Mouse (Mus musculus) thymus, adult 18-20 months (tissue): Measurements from ENCODE around the gene Mns1.

Experiments used
- DNase-seq, 2 experiments: peaks; one replicate each; pipeline ENCODE4 v3.0.0; 2022; ENCODE audit warnings: mixed read lengths in 2 of 2

The Mns1 gene

DNA sequence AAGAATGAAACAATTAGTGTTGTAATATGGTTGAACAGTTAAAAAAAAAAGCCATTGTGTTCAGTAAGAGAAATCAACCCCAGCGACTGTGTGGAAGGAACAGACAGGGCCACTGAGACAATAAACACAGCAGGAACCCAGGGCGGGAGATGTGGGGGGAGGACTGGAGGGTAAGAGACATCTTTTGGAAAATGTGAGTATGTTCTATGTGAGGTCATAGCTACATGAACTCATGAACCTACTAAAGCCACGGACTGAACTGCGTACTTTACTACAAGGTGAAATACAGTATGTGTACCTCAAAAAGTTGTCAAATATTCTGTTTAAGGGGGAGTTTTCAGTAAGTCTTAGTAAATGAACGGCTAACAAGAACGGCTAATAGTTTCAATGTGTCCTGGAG, 39.5 kb downstream of the Mns1 start:
- no peak for DNase-seq

DNA sequence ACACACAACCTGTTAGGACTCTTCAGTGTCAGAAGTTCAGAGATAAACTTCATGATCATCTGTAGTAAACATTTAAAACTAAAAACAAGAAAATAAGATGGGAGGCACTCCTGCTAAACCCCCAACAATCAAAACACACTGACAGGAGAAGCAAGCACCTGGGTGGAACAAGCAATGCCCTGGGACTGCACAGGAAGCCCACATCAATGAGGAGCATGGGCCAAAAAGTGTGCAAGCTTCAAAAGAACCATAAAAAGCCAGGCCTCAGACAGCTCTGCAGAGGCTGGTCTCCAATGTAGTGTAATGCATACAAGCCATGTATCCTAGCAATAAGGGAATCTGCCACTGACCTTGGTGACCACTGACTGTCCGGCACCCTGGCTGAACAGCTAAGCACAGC, 41.5 kb downstream of the Mns1 start:
- peak in 1 of 2 experiments; percentile 33 for DNase-seq

DNA sequence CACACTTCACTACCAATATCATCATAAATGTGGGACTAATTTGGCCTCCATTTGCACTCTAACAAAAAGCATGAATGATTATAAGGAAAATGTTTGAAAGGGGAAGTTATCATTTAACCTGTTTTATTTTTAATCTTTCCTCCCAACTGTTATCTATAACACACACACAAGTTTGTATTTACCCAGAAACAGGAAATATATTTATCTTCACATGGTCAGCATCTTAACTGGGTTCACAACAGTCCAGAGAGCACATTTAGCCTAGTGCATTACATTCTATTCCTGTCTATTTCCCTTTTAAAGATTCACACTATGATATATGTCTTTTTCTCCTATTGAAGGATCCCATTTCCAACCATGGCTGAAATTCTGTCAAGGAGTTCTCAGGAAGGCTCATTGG, 50.7 kb downstream of the Mns1 start:
- DNase-seq = no peak

DNA sequence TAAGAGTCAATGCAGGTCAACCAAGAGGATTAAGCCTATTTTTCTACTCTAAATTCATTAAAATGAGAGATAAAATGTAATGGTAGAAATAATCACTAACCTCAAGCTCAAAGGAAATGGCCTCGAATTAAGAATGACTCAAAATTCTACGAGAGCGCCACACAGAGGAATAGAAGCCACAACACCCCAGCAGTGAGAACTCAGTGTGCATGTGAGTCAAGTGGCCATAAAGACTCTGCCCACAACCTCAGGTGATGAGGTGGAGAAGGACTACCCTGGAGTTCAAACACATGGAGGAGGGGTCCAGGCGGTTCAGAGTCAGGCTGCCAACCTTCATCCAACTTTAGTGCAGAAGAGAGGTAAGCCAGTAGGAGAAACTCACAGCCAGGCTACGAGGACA, 51.3 kb downstream of the Mns1 start:
- no peak for DNase-seq

DNA sequence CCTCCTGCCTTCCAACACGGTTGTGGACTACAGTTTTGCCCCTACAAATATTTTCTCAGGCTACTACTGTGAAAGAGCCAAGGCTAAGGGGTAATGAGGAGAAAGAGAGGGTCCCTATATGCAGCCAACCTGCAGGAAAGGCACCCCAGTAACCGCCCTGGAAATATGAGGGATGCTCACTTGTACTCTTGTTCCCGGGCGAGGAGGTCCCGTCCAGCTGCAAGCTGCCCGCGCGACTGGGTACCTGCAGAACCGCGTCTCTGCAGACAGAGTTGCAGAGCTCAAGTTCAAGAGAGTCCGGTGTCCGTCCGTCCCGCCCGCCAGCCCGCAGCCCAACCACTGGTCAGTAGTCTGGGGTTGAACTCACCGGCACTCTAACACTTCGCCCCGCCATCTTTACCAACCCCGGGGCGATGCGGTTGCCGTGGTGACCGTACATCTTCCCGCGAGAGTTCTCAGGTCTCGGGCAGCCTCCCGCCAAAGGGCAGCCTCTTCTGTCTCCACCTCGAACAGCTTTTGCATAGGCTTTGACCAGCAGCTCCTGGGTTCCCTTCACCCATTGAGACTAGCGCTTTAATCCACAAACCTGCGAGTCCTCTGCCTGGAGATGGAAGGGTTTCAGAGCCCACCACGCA, 53.9 kb downstream of the Mns1 start:
- DNase-seq = peak; percentile 81 to 86

DNA sequence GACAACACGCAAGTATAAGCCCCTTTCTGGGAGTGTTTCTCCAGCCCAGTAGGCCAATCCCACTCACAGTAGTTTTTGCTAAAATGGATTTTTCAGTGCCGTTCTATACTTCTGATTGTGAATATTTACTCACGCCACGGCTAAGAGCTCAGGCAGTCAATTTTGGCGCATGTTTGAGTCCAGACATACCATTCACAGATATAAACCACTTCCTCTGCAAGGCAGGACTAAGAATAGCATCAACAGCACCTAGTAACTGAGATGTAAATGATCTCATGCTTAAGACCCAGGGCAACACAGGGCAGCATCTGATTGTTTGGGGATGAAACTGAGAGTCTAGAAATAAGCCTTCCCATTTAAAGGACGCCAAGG, 54.4 kb downstream of the Mns1 start, which contains the start of gene Tex9:
Gene Tex9 (minus strand): TSS at position 19 of the 372 bp plus-strand sequence.
- DNase-seq = no peak

DNA sequence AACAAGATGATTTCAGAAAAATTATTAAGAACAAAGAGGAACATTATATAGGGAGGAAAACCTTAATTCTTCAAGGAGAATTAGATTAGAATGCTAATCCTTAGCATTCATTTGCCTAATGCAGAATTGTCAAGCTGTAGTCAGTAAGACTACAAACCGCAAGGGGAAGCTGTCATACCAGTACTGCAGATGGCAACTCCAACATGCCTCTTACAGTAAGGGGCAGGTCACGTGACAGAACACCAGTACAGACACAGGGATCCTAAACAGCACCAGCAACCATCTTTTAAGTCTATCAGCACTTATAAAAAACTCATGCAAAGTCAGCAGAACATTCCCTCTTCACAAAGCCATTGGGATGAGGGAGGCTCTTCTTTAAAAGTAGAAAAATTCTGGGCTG, 55.7 kb downstream of the Mns1 start:
- peak in 1 of 2 experiments; percentile 59 for DNase-seq

DNA sequence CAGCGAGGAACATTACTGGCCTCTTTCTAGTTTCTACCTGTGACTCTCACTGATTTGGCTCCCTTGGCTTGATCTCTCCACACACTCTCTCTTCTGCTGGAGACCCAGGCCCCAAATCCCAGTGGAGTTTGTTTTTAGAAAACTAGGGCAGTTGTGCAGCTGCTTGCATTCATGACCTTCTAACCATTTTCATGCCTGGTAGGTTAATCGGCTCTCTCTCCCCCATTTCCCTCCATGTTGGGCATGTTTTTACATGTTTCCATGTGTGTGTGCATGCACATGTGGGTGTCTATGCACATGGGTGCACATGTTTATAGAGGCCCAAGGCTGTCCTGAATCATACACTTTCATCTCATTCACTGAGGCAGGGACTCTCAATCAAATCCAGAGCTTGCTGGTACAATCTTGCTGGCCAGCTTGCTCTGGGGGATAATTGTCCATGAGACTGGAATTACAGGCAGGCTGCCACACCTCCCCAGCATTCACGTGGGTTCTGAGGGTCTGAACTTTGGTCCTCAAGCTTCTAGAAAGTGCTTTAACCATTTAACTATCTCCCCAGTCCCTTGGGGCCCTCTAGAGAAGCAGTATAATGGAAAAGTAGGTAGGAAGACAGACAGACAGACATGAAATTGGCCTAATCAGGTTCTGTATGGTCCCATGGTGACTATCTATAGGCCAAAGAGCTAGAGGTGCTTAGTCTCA, 56.3 kb downstream of the Mns1 start:
- no peak for DNase-seq

DNA sequence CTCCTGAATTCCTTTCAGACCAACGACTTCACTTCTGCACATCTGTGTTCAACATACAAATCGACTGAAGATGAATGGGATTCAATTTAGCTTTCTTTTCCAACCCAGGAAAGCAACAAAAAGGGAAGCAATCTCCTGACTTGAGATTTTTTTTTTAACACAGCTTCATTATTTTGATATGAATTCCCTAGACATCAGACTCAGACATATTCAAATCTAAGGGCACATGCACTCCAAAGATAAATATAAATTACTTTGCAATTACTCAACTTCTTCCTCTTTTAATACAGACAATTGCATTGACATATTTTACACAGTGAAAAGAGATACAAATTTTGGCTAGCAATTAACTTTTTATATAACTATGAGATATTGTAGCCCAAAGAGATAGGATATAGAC, 58.9 kb downstream of the Mns1 start:
- no peak for DNase-seq

DNA sequence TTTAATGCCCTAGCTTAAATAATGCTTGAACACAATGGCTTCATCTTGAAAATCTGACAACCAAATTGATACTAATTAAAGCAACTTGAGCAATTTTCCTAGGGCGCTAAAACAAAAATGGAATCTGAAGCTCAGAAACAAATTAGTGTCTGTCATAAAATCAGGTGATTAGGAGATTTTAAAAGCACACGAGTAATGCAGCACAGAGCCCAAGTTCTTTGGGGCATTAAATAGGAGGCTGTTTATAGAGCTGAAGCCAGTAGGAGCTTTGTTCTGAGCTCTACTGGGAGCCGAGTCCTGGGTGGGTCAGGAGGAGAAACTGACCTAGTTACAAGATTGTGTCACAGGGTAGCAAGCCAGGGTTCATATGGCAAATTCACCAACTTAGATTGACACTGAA, 59.4 kb downstream of the Mns1 start:
- DNase-seq = no peak
